Mouse (Mus musculus) midbrain, embryonic 15.5 days (tissue): ENCODE data around the gene Tdrd12. TPM values are rescaled to one million over a fixed set of nuclear protein-coding genes. Genes with fewer than 3 reads are reported as not detected.

Source experiments
- ATAC-seq: fragments of 200-750 bp; cut with Nextera tagmentation; replicated peaks from 2 replicates; pipeline ENCODE4 v1.8.0; 2017; ENCODE audit warnings: moderate TSS enrichment
- H3K27ac ChIP-seq: fragments of 300-500 bp; sonication (generic); 2 replicates; pipeline ENCODE4 v1.5.1; 2015; ENCODE audit warnings: mild to moderate bottlenecking, inconsistent platforms
- H3K27me3 ChIP-seq: fragments of 300-500 bp; sonication (generic); replicated peaks from 2 replicates; pipeline ENCODE4 v1.6.1; 2015; ENCODE audit warnings: inconsistent platforms
- H3K36me3 ChIP-seq: fragments of 300-500 bp; sonication (generic); replicated peaks from 2 replicates; pipeline ENCODE4 v1.6.1; 2015; ENCODE audit warnings: inconsistent platforms
- H3K4me1 ChIP-seq: fragments of 300-500 bp; sonication (generic); 2 replicates; pipeline ENCODE4 v1.6.1; 2015; ENCODE audit warnings: inconsistent platforms
- H3K4me2 ChIP-seq: fragments of 300-500 bp; sonication (generic); 2 replicates; pipeline ENCODE4 v1.6.1; 2015; ENCODE audit warnings: inconsistent platforms, mild to moderate bottlenecking, moderate library complexity
- H3K4me3 ChIP-seq: fragments of 300-500 bp; sonication (generic); 2 replicates; pipeline ENCODE4 v1.5.1; 2015; ENCODE audit warnings: mild to moderate bottlenecking, inconsistent platforms
- H3K9ac ChIP-seq: fragments of 300-500 bp; sonication (generic); 2 replicates; pipeline ENCODE4 v1.6.1; 2015; ENCODE audit warnings: mild to moderate bottlenecking, inconsistent platforms
- H3K9me3 ChIP-seq: fragments of 300-500 bp; sonication (generic); 2 replicates; pipeline ENCODE4 v1.6.1; 2016; ENCODE audit warnings: inconsistent platforms
- WGBS: fragments of 180-500 bp; shearing (Covaris S2); methylation state at CpG from one replicate; pipeline ENCODE4 v1.1.7; 2015; ENCODE audit warnings: mixed read lengths; 5-methylcytosine and 5-hydroxymethylcytosine counted together
- polyA plus RNA-seq: library from polyadenylated mRNA; unstranded; fragments of >200 nt; fragmentation: Nextera tagmentation; extraction: Ambion mirVana; gene quantifications from 2 replicates; pipeline ENCODE4 v1.2.1, GENCODE M21; 2015

Gene Tdrd12
- polyA plus RNA-seq, 1 experiment from 2014 or later, result 0.37 TPM

DNA sequence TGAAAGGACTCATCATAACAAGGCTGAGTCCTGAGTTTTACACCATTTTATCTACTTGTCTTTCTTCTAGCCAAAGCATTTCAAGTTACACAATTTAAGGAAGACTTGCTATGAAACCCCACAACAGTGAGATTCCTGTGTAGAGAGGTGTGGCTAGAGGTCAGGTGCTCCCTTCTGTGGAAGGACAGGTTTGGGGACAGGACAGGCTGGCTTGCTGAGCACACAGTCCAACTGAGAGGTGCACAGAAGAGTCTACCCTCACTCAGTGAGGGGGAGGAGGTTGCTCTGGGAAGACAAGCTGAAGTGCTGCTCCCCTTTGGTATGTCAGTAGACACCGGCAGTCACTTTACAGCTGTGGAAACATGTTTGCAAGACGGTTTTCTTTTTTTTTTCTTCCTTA lies 61.1 kb downstream of the Tdrd12 start:
- Histone ChIP-seq H3K4me2 (no peak overlapping the region), H3K27ac (no peak overlapping the region), H3K36me3 (no peaks in the 10 kb centered on the region), H3K4me1 (no peaks in the 10 kb centered on the region), H3K27me3 (no peaks in the 10 kb centered on the region), H3K9ac (no peak overlapping the region), H3K4me3 (no peak overlapping the region), H3K9me3 (no peaks in the 10 kb centered on the region)
- no peak for ATAC-seq
- 80% methylated on average over 2 of the region's 2 CpGs for WGBS

- H3K4me1 ChIP-seq, result no peaks in the 10 kb centered on the region
- WGBS, result 50% methylated on average over 4 of the region's 4 CpGs
- H3K9ac ChIP-seq, result no peak overlapping the region
- no peaks in the 10 kb centered on the region for H3K36me3 ChIP-seq
- H3K4me3 ChIP-seq, result no peak overlapping the region
- no peaks in the 10 kb centered on the region for H3K27me3 ChIP-seq
- no peak for ATAC-seq
- no peaks in the 10 kb centered on the region for H3K9me3 ChIP-seq
- no peak overlapping the region for H3K27ac ChIP-seq
- no peak overlapping the region for H3K4me2 ChIP-seq
Measured at GRCm38 (mm10) chr7:35470794-35471193, 66.8 kb downstream of the Tdrd12 start.

DNA sequence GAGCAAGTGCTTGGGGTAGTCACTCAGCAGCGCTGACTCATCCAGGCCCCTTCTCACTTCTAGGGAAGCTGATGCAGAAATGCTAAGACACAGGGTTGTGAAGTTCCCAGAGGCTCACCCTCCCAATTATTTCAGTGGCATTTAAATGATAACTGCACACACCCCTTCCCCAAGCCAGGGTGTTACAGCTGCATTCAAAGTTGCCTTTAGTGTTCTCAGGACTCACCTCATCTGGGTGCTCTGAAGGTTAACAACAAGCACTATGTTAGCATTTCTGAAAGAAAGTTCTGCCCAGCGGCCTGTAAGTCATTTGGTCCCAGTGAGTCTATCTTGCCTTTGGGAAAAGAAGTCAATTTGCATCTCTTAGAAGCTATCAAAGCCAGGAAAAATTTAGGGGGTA lies 69.7 kb downstream of the Tdrd12 start:
- Histone ChIP-seq H3K4me1 (no peaks in the 10 kb centered on the region), H3K27ac (no peak overlapping the region), H3K9me3 (no peaks in the 10 kb centered on the region), H3K4me2 (no peak overlapping the region), H3K4me3 (no peak overlapping the region), H3K27me3 (no peaks in the 10 kb centered on the region), H3K36me3 (no peaks in the 10 kb centered on the region), H3K9ac (no peak overlapping the region)
- 75% methylated on average over 2 of the region's 2 CpGs for WGBS
- ATAC-seq, result no peak

GRCm38 (mm10) chr7:35465027-35465426 lies 72.5 kb downstream of the Tdrd12 start:
- H3K4me2 ChIP-seq, result no peak overlapping the region
- WGBS, result 93% methylated on average over 5 of the region's 5 CpGs
- no peaks in the 10 kb centered on the region for H3K9me3 ChIP-seq
- no peak overlapping the region for H3K9ac ChIP-seq
- no peak overlapping the region for H3K27ac ChIP-seq
- no peaks in the 10 kb centered on the region for H3K27me3 ChIP-seq
- H3K4me1 ChIP-seq, result no peaks in the 10 kb centered on the region
- no peaks in the 10 kb centered on the region for H3K36me3 ChIP-seq
- no peak for ATAC-seq
- no peak overlapping the region for H3K4me3 ChIP-seq

- H3K36me3 ChIP-seq, result no peaks in the 10 kb centered on the region
- H3K4me2 ChIP-seq, result no peak overlapping the region
- no peak overlapping the region for H3K27ac ChIP-seq
- H3K4me3 ChIP-seq, result no peak overlapping the region
- ATAC-seq, result no peak
- H3K9me3 ChIP-seq, result no peaks in the 10 kb centered on the region
- no peak overlapping the region for H3K9ac ChIP-seq
- no peaks in the 10 kb centered on the region for H3K27me3 ChIP-seq
- 86% methylated on average over 4 of the region's 4 CpGs for WGBS
- no peaks in the 10 kb centered on the region for H3K4me1 ChIP-seq
Measured at GRCm38 (mm10) chr7:35460971-35461370, 76.6 kb downstream of the Tdrd12 start.

- Histone ChIP-seq H3K9me3 (no peaks in the 10 kb centered on the region), H3K9ac (no peak overlapping the region), H3K27ac (no peak overlapping the region), H3K36me3 (no peaks in the 10 kb centered on the region), H3K27me3 (no peaks in the 10 kb centered on the region), H3K4me3 (no peak overlapping the region), H3K4me1 (no peaks in the 10 kb centered on the region), H3K4me2 (no peak overlapping the region)
- 76% methylated on average over 4 of the region's 4 CpGs for WGBS
- ATAC-seq, result no peak
Measured at GRCm38 (mm10) chr7:35456091-35456814, 81.3 kb downstream of the Tdrd12 start.

DNA sequence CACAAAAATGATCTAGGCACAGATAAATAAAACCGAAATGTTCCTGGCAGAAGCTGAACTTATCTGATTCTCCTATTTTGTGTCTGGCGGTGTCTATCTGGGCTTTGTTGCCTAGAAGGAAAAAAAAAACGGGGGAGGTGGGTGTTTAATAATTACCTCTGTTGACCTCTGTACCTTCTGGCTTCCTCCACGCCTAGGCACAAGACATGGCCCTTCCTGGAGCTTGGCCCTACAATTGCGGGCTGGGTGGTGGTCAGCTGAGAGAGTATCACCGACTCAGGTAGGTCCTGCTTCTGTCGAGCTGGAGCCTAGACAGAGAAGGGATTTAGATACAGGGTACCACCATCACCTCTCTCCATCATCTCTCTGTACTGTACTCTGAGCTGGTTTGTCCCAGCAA lies 88.7 kb downstream of the Tdrd12 start:
- H3K9me3 ChIP-seq, result no peaks in the 10 kb centered on the region
- no peaks in the 10 kb centered on the region for H3K27me3 ChIP-seq
- H3K9ac ChIP-seq, result no peak overlapping the region
- H3K27ac ChIP-seq, result no peak overlapping the region
- no peak overlapping the region for H3K4me3 ChIP-seq
- WGBS, result 85% methylated on average over 7 of the region's 7 CpGs
- H3K36me3 ChIP-seq, result no peaks in the 10 kb centered on the region
- H3K4me2 ChIP-seq, result no peak overlapping the region
- H3K4me1 ChIP-seq, result no peaks in the 10 kb centered on the region
- ATAC-seq, result no peak

DNA sequence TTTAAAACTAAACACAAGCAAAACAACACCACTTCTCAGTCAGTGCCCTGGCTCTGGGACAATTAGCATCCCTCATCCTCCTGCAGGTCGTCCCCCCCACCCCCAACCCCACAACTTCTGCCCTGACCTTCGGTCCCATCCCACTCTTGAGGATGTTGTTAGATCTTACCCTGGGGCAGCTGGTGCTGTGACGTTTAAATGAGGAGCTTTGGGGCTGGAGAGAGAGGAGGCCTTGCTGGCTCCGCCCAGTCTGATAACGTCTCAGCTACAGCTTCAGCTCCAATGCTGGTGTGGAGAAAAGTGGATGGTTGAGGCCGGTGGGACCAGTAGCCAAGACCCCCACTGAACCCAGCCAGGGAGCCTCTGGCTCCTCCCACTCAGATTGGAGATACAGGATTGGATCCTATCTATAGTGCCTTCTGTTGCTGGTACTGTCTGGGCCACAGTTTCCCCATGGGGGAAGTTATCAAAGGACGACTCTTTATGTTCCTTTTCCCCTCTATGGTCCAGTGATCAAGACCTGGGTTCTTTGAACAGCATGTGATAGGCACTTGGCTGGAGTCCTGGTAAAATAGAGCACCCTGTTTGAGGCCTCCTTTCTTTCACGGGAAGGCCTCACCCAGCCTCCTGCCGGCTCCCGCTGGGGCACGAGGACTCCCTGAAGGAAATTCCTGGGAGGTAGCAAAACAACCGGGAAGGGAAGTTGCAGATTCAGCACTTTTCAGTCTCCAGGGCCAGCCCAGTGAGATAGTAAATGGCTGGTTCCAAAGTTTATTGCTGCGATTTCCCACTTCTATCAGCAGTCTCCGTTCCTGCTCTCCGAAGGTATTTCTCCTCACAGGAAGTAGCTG lies 89.3 kb downstream of the Tdrd12 start, which contains the start of gene Slc7a9:
TSS of gene Slc7a9 (plus strand) at position 801 of the 851 bp plus-strand sequence.
- H3K27ac ChIP-seq, result no peak within 1 kb of the TSS

DNA sequence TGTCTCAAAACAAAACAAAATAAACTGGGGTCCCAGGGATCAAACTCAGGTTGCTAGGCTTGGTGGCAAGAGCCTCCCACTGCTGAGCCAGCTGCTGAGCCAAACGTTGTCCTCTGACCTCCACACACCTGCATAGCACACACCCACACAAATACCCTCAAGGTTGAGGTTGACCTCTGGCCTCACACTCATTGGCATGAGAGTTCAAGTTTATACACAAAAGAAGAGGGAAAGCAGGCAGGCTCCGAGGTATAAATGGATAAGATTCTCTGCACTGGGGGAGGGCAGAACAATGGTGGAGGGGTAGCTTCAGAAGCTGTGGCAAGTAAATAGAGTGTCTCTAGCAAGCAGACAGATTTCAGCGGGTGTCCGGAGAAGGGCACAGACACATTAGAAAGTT lies 90.0 kb downstream of the Tdrd12 start:
- no peak for ATAC-seq
- Histone ChIP-seq H3K9ac (no peak overlapping the region), H3K4me1 (no peaks in the 10 kb centered on the region), H3K27ac (no peak overlapping the region), H3K9me3 (no peaks in the 10 kb centered on the region), H3K4me2 (no peak overlapping the region), H3K36me3 (no peaks in the 10 kb centered on the region), H3K4me3 (no peak overlapping the region), H3K27me3 (no peaks in the 10 kb centered on the region)
- 34% methylated on average over 4 of the region's 4 CpGs for WGBS

More for the DNA sequence above, 89.3 kb downstream of the Tdrd12 start, which contains the start of gene Slc7a9:
- Histone ChIP-seq H3K4me2 (no peak within 1 kb of the TSS), H3K4me1 (no peaks in the 10 kb centered on the region), H3K9me3 (no peaks in the 10 kb centered on the region), H3K9ac (no peak within 1 kb of the TSS), H3K27me3 (no peaks in the 10 kb centered on the region), H3K36me3 (no peaks in the 10 kb centered on the region), H3K4me3 (no peak within 1 kb of the TSS)
- ATAC-seq, result no peak
- 28% methylated on average over 15 of the region's 15 CpGs for WGBS

- ATAC-seq, result no peak
- H3K36me3 ChIP-seq, result peaks cover 12% of the 10 kb centered on the region
- WGBS, result 82% methylated on average over 9 of the region's 9 CpGs
- no peak overlapping the region for H3K27ac ChIP-seq
- H3K4me1 ChIP-seq, result no peaks in the 10 kb centered on the region
- H3K9me3 ChIP-seq, result no peaks in the 10 kb centered on the region
- no peak overlapping the region for H3K4me2 ChIP-seq
- H3K4me3 ChIP-seq, result no peak overlapping the region
- H3K27me3 ChIP-seq, result no peaks in the 10 kb centered on the region
- no peak overlapping the region for H3K9ac ChIP-seq
Measured at GRCm38 (mm10) chr7:35435266-35435665, 102.3 kb downstream of the Tdrd12 start.

GRCm38 (mm10) chr7:35428146-35428545 lies 109.4 kb downstream of the Tdrd12 start:
- 97% methylated on average over 10 of the region's 10 CpGs for WGBS
- no peak for ATAC-seq
- no peak overlapping the region for H3K4me3 ChIP-seq
- H3K9ac ChIP-seq, result no peak overlapping the region
- H3K36me3 ChIP-seq, result peaks cover 18% of the 10 kb centered on the region
- H3K27ac ChIP-seq, result no peak overlapping the region
- H3K4me1 ChIP-seq, result no peaks in the 10 kb centered on the region
- no peak overlapping the region for H3K4me2 ChIP-seq
- H3K9me3 ChIP-seq, result no peaks in the 10 kb centered on the region
- H3K27me3 ChIP-seq, result no peaks in the 10 kb centered on the region

DNA sequence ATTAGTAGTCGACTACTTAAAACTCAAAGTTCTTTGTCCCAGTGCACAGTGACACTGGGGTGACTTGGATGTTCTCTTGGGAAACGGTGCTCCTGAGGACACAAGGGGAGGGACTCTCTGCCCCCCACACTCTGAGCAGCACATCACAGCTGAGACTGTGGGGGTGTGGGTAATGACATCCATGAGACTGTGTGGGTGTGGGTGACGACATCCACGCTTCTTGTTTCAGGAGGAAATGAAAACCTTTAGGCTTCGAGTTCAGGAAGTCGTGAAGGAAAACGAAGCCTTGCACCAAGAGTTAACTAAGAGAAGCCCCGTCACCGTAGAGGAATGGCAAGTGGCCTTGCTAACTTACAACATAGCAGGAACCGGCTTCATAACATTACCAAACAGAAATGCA lies 114.5 kb downstream of the Tdrd12 start:
- no peak for ATAC-seq
- Histone ChIP-seq H3K27ac (no peak overlapping the region), H3K36me3 (peaks cover 36% of the 10 kb centered on the region), H3K27me3 (no peaks in the 10 kb centered on the region), H3K9me3 (no peaks in the 10 kb centered on the region), H3K4me3 (no peak overlapping the region), H3K4me2 (no peak overlapping the region), H3K9ac (no peak overlapping the region), H3K4me1 (no peaks in the 10 kb centered on the region)
- WGBS, result 91% methylated on average over 10 of the region's 10 CpGs
